Mouse (Mus musculus) midbrain, postnatal 0 days (tissue): ENCODE results near the gene Cd68. TPM values are rescaled to one million over a fixed set of nuclear protein-coding genes. Genes with fewer than 3 reads are reported as not detected.

ENCODE experiments used
- ATAC-seq: fragments of 200-750 bp; cut with Nextera tagmentation; 2 replicates; pipeline ENCODE4 v1.8.0; 2017; ENCODE audit warnings: moderate number of reproducible peaks, mild to moderate bottlenecking, moderate TSS enrichment, moderate library complexity; ENCODE audit not compliant: low FRiP score
- DNase-seq: peaks from one replicate; pipeline ENCODE4 v3.0.0-alpha.2; 2015; ENCODE audit warnings: low spot score
- H3K27ac ChIP-seq: fragments of 300-500 bp; sonication (generic); 2 replicates; pipeline ENCODE4 v1.5.1; 2014; ENCODE audit warnings: low read depth, mild to moderate bottlenecking, low read length, mixed read lengths
- H3K27me3 ChIP-seq: fragments of 300-500 bp; sonication (generic); 2 replicates; pipeline ENCODE4 v1.6.1; 2014; ENCODE audit warnings: low read length, control low read depth, mixed read lengths; ENCODE audit not compliant: insufficient read depth
- H3K36me3 ChIP-seq: fragments of 300-500 bp; sonication (generic); 2 replicates; pipeline ENCODE4 v1.6.1; 2014; ENCODE audit warnings: low read length, control low read depth, mixed read lengths; ENCODE audit not compliant: insufficient read depth
- H3K4me1 ChIP-seq: fragments of 300-500 bp; sonication (generic); 2 replicates; pipeline ENCODE4 v1.6.1; 2014; ENCODE audit warnings: mild to moderate bottlenecking, control low read depth, antibody characterized with exemption, low read length, mixed read lengths; ENCODE audit not compliant: insufficient read depth
- H3K4me2 ChIP-seq: fragments of 300-500 bp; sonication (generic); 2 replicates; pipeline ENCODE4 v1.6.1; 2014; ENCODE audit warnings: low read depth, mild to moderate bottlenecking, low read length, mixed read lengths; ENCODE audit not compliant: poor library complexity, severe bottlenecking
- H3K4me3 ChIP-seq: fragments of 300-500 bp; sonication (generic); 2 replicates; pipeline ENCODE4 v1.5.1; 2014; ENCODE audit warnings: low read depth, mild to moderate bottlenecking, low read length, moderate library complexity
- H3K9ac ChIP-seq: fragments of 300-500 bp; sonication (generic); replicated peaks from 2 replicates; pipeline ENCODE4 v1.6.1; 2014; ENCODE audit warnings: mild to moderate bottlenecking, low read length, moderate library complexity, mixed read lengths; ENCODE audit not compliant: poor library complexity, severe bottlenecking
- H3K9me3 ChIP-seq: fragments of 300-500 bp; sonication (generic); 2 replicates; pipeline ENCODE4 v1.6.1; 2016; ENCODE audit warnings: low read length, control low read depth
- CTCF ChIP-seq: IDR thresholded peaks from 2 replicates; pipeline ENCODE4 v1.5.1; 2016; ENCODE audit warnings: antibody characterized with exemption, mild to moderate bottlenecking
- WGBS: fragments of 180-500 bp; shearing (Covaris S2); extraction: QIAGEN DNeasy Blood & Tissue Kit; methylation state at CpG from one replicate; pipeline ENCODE4 v1.1.7; 2014; 5-methylcytosine and 5-hydroxymethylcytosine counted together
- polyA plus RNA-seq: library from polyadenylated mRNA; unstranded; fragments of >200 nt; fragmentation: Nextera tagmentation; extraction: Ambion mirVana; gene quantifications from 2 replicates; pipeline ENCODE4 v1.2.1, GENCODE M21; 2015
- total RNA-seq: library from RNA; depleted of rRNA; stranded (reverse); fragments of >200 nt; gene quantifications from 2 replicates; pipeline ENCODE4 v1.2.3, GENCODE M21; 2014

Cd68 gene
- total and polyA plus RNA-seq, 2 experiments from 2014 or later: 10.3 to 11.0 TPM

- no peaks in the 10 kb centered on the region for H3K36me3 ChIP-seq
- H3K9ac ChIP-seq: no peak overlapping the region
- ATAC-seq (no peak), DNase-seq (no peak)
- no peak overlapping the region for H3K27ac ChIP-seq
- no peak overlapping the region for H3K4me3 ChIP-seq
- TF ChIP-seq CTCF: no peak
- 67% methylated on average over 3 of the region's 3 CpGs for WGBS
- no peak overlapping the region for H3K4me2 ChIP-seq
- no peaks in the 10 kb centered on the region for H3K9me3 ChIP-seq
- no peaks in the 10 kb centered on the region for H3K27me3 ChIP-seq
- H3K4me1 ChIP-seq: 0 out of 2 replicates have a peak, but pooled peaks cover 2% of the 10 kb centered on the region
Measured at GRCm38 (mm10) chr11:69710470-69710869, 44.5 kb upstream of the Cd68 start.

GRCm38 (mm10) chr11:69709554-69710446 is 43.8 kb upstream of the Cd68 start:
- 58% methylated on average over 11 of the region's 11 CpGs for WGBS
- Histone ChIP-seq H3K9ac (no peak overlapping the region), H3K4me2 (no peak overlapping the region), H3K4me3 (no peak overlapping the region), H3K9me3 (no peaks in the 10 kb centered on the region), H3K27me3 (no peaks in the 10 kb centered on the region), H3K36me3 (no peaks in the 10 kb centered on the region), H3K27ac (no peak overlapping the region), H3K4me1 (0 out of 2 replicates have a peak, but pooled peaks cover 2% of the 10 kb centered on the region)
- DNase-seq: peak; percentile 11
- no peak for TF ChIP-seq CTCF
- no peak for ATAC-seq

- 0 out of 2 replicates have a peak, but pooled peaks cover 2% of the 10 kb centered on the region for H3K4me1 ChIP-seq
- WGBS: 81% methylated on average over 3 of the region's 3 CpGs
Measured at GRCm38 (mm10) chr11:69708614-69709265, 42.8 kb upstream of the Cd68 start.

GRCm38 (mm10) chr11:69707873-69708381 is 42.0 kb upstream of the Cd68 start:
- 83% methylated on average over 4 of the region's 4 CpGs for WGBS
- H3K4me2 ChIP-seq: no peak overlapping the region
- no peak overlapping the region for H3K27ac ChIP-seq
- 0 out of 2 replicates have a peak, but pooled peaks cover 2% of the 10 kb centered on the region for H3K4me1 ChIP-seq
- no peaks in the 10 kb centered on the region for H3K9me3 ChIP-seq
- no peaks in the 10 kb centered on the region for H3K27me3 ChIP-seq
- ATAC-seq (no peak), DNase-seq (no peak)
- H3K4me3 ChIP-seq: no peak overlapping the region
- no peaks in the 10 kb centered on the region for H3K36me3 ChIP-seq
- no peak overlapping the region for H3K9ac ChIP-seq
- TF ChIP-seq CTCF: no peak

More at GRCm38 (mm10) chr11:69708614-69709265, 42.8 kb upstream of the Cd68 start:
- ATAC-seq (no peak), DNase-seq (no peak)
- Histone ChIP-seq H3K4me3 (no peak overlapping the region), H3K27ac (no peak overlapping the region), H3K9ac (no peak overlapping the region), H3K36me3 (no peaks in the 10 kb centered on the region), H3K4me2 (no peak overlapping the region), H3K27me3 (no peaks in the 10 kb centered on the region), H3K9me3 (no peaks in the 10 kb centered on the region)
- no peak for TF ChIP-seq CTCF

- 95% methylated on average over 4 of the region's 4 CpGs for WGBS
- H3K9me3 ChIP-seq: no peaks in the 10 kb centered on the region
- no peak overlapping the region for H3K9ac ChIP-seq
- H3K27me3 ChIP-seq: no peaks in the 10 kb centered on the region
- no peak for TF ChIP-seq CTCF
- DNase-seq (no peak), ATAC-seq (no peak)
- no peaks in the 10 kb centered on the region for H3K36me3 ChIP-seq
- H3K4me1 ChIP-seq: 0 out of 2 replicates have a peak, but pooled peaks cover 2% of the 10 kb centered on the region
- H3K4me2 ChIP-seq: no peak overlapping the region
- H3K4me3 ChIP-seq: no peak overlapping the region
- H3K27ac ChIP-seq: no peak overlapping the region
Measured at GRCm38 (mm10) chr11:69707480-69707847, 41.5 kb upstream of the Cd68 start.
